Mouse (Mus musculus) hindbrain, embryonic 12.5 days (tissue): ENCODE data around the gene Cnot2. TPM values are rescaled to one million over a fixed set of nuclear protein-coding genes. Genes with fewer than 3 reads are reported as not detected.
"Not testable (repeated sequence)": the region's sequence is repeated elsewhere in the genome, so short reads cannot be mapped to it uniquely, and the experiment has no call there.

Source experiments
- ATAC-seq: fragments of 200-750 bp; cut with Nextera tagmentation; 2 replicates; pipeline ENCODE4 v1.8.0; 2017; ENCODE audit warnings: moderate TSS enrichment; ENCODE audit not compliant: low FRiP score
- H3K27ac ChIP-seq: fragments of 300-500 bp; sonication (generic); 2 replicates; pipeline ENCODE4 v1.5.1; 2016; ENCODE audit warnings: mild to moderate bottlenecking
- H3K27me3 ChIP-seq: fragments of 300-500 bp; sonication (generic); 2 replicates; pipeline ENCODE4 v1.6.1; 2016; ENCODE audit warnings: mild to moderate bottlenecking
- H3K36me3 ChIP-seq: fragments of 300-500 bp; sonication (generic); 2 replicates; pipeline ENCODE4 v1.6.1; 2016; ENCODE audit warnings: mild to moderate bottlenecking
- H3K4me1 ChIP-seq: fragments of 300-500 bp; sonication (generic); 2 replicates; pipeline ENCODE4 v1.6.1; 2016
- H3K4me2 ChIP-seq: fragments of 300-500 bp; sonication (generic); replicated peaks from 2 replicates; pipeline ENCODE4 v1.6.1; 2016; ENCODE audit warnings: mild to moderate bottlenecking
- H3K4me3 ChIP-seq: fragments of 300-500 bp; sonication (generic); 2 replicates; pipeline ENCODE4 v1.5.1; 2016; ENCODE audit warnings: mild to moderate bottlenecking
- H3K9ac ChIP-seq: fragments of 300-500 bp; sonication (generic); 2 replicates; pipeline ENCODE4 v1.6.1; 2016; ENCODE audit warnings: mild to moderate bottlenecking, moderate library complexity
- H3K9me3 ChIP-seq: fragments of 300-500 bp; sonication (generic); replicated peaks from 2 replicates; pipeline ENCODE4 v1.6.1; 2016; ENCODE audit warnings: mild to moderate bottlenecking
- WGBS: fragments of 180-500 bp; shearing (Covaris S2); methylation state at CpG from one replicate; pipeline ENCODE4 v1.1.7; 2016; 5-methylcytosine and 5-hydroxymethylcytosine counted together
- polyA plus RNA-seq: library from polyadenylated mRNA; unstranded; fragments of >200 nt; fragmentation: Nextera tagmentation; extraction: Ambion mirVana; gene quantifications from 2 replicates; pipeline ENCODE4 v1.2.1, GENCODE M21; 2016

Cnot2 gene
- 114 and 130 TPM in 2 replicates for polyA plus RNA-seq

DNA sequence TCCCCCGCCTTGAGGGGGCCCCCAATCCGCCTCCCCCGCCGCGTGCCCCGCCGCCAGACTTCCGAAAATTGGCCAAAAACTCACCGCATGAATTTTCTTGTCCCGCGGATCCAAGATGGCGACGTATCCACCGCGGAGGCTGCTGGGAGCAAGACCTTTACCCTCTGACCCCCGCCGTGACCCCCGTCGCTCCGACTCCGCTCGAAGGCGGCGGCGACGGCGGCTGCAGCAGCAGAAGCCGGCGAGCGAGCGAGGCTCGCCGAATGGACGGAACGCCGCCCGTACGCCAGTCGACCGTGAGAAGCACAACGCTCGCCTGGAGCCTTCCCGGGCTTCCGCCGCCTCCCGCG is at the start of gene Cnot2:
TSS of gene Cnot2 (minus strand) at position 143 of the 350 bp plus-strand sequence.
- under 1% methylated on average over 46 of the region's 47 CpGs for WGBS
- Histone ChIP-seq H3K36me3 (peaks cover 8% of the 10 kb centered on the region; the same call in 1 of the 2 replicates), H3K4me1 (peaks cover 12% of the 10 kb centered on the region), H3K9ac (peak within 1 kb of the TSS; percentile 98), H3K4me3 (peak within 1 kb of the TSS; percentile 99), H3K27me3 (no peaks in the 10 kb centered on the region), H3K4me2 (peak within 1 kb of the TSS; percentile 70), H3K27ac (peak within 1 kb of the TSS; percentile 99), H3K9me3 (no peaks in the 10 kb centered on the region)
- ATAC-seq, result peak; percentile 90

DNA sequence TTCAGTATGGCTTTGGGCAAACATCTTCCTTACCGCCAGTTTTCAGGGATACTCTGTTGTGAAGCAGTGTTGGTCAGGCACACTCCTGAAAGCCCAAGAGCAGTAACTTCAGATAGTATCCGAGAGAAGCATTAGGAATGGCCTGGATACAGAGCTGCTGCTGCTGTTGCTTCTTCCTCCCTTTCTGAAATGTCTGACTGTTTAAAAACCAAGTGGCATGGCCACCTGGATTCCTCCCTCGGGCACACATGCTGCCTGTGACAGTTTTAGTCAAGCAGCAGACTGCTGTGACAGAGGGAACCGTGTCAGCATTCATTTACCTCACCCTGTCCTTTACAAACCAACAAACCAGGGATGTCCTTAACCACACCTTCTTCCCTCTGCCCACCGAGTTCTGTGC is 47.6 kb upstream of the Cnot2 start:
- Histone ChIP-seq H3K27ac (no peak overlapping the region), H3K36me3 (no peaks in the 10 kb centered on the region), H3K4me1 (no peaks in the 10 kb centered on the region), H3K4me3 (no peak overlapping the region), H3K9ac (no peak overlapping the region), H3K9me3 (no peaks in the 10 kb centered on the region; the same call in 1 of the 2 replicates), H3K27me3 (no peaks in the 10 kb centered on the region), H3K4me2 (no peak overlapping the region)
- no peak for ATAC-seq
- WGBS, result 83% methylated on average over 5 of the region's 5 CpGs

DNA sequence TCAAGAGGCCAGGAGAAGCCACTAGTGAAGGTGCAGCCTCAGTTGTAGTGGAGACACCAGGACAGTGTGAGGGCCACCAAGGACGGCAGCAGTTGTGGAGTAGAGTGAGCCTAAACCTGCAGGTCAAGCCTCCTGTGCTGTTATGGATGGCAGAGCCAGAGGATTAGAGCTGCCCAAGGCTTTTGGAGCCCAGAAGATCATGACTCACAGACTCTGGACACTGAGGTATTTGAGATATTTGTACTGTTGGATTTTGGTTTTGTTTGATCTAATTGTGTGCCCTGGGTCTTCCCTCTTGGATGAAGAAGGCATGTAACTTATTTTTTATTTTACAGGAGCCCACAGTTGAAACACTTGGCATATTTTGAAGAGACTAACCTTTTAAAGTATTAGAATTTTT is 44.7 kb upstream of the Cnot2 start:
- Histone ChIP-seq H3K9ac (no peak overlapping the region), H3K27ac (no peak overlapping the region), H3K9me3 (no peaks in the 10 kb centered on the region; the same call in 1 of the 2 replicates), H3K36me3 (no peaks in the 10 kb centered on the region), H3K4me3 (no peak overlapping the region), H3K4me1 (no peaks in the 10 kb centered on the region), H3K4me2 (no peak overlapping the region), H3K27me3 (no peaks in the 10 kb centered on the region)
- WGBS, result 88% methylated on average over 1 of the region's 1 CpGs
- no peak for ATAC-seq

DNA sequence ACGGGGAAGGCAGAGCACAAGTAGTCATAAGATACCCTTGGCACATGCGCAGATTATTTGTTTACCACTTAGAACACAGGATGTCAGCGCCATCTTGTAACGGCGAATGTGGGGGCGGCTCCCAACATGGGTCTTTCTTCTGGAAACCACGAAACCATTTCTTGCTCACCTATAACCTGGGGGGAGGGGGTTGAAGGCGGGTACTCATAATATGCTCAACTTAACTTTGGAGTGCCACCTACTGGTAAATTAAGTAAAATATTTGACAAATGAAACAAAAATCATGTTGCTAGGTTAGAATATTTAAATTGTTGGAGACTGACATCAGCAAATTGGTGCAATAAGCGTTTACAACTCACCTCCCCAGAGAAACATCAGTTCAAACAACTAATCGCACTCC is 31.9 kb upstream of the Cnot2 start:
- ATAC-seq, H3K9ac ChIP-seq, H3K4me3 ChIP-seq, H3K4me2 ChIP-seq, H3K9me3 ChIP-seq, H3K27me3 ChIP-seq, H3K36me3 ChIP-seq, H3K27ac ChIP-seq, H3K4me1 ChIP-seq: not testable (repeated sequence)
- WGBS, result 96% methylated on average over 9 of the region's 10 CpGs

DNA sequence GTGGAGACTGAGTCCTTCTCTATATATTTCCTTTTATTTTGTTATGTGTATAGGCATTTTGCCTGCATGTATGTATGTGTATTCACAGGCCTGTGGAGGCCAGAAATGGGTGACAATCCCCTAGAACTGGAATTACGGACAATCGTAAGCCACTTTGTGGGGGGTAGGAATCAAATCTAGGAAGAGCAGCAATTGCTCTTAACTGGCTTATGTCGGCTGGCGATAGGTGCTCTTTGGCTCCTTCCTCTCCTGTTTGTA is 23.5 kb upstream of the Cnot2 start:
- H3K27ac ChIP-seq, result no peak overlapping the region
- H3K27me3 ChIP-seq, result no peaks in the 10 kb centered on the region
- no peak overlapping the region for H3K4me3 ChIP-seq
- 92% methylated on average over 4 of the region's 4 CpGs for WGBS
- H3K4me2 ChIP-seq, result no peak overlapping the region
- no peaks in the 10 kb centered on the region for H3K4me1 ChIP-seq
- no peaks in the 10 kb centered on the region for H3K9me3 ChIP-seq
- H3K36me3 ChIP-seq, result no peaks in the 10 kb centered on the region
- no peak overlapping the region for H3K9ac ChIP-seq
- no peak for ATAC-seq

DNA sequence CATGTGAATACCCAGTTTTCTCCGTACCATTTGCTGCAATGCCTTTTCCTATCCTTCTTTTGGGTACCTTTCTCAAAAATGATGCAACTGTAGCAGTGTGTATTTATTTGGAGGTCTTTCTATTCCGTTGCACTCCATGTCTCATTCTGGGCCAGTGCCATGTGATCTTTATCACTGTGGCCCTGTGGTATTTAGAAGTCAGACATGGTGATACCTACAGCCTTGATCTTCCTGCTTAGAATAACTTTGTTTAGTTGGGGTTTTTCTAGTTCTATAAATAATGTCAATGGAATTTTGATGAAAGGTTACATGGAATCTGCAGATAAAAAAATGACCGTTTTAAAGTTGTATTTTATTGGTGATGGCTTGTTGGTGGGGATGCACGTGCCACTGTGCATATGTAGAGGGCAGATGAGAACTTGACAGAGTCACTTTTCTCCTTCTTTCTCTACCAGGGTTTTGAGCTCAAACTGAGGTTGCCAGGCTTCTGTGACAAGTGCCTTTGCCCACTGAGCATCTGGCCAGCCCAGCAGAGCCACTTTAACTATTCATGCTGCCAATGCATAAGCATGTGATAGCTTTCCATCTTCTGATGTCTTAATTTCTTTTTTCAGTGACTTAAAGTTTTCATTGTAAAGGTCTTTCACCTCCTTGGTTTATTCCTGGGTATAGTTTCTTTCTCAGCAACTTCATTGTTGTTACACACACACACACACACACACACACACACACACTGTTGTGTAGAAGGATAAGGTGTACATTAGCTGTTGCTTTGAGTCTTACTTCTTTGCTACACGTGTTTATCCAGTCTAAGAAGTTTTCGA is 23.0 kb upstream of the Cnot2 start:
- Histone ChIP-seq H3K27me3 (no peaks in the 10 kb centered on the region), H3K4me3 (no peak overlapping the region), H3K36me3 (no peaks in the 10 kb centered on the region), H3K9me3 (no peaks in the 10 kb centered on the region), H3K27ac (no peak overlapping the region), H3K9ac (no peak overlapping the region), H3K4me1 (no peaks in the 10 kb centered on the region), H3K4me2 (no peak overlapping the region)
- ATAC-seq, result no peak
- 91% methylated on average over 6 of the region's 6 CpGs for WGBS

DNA sequence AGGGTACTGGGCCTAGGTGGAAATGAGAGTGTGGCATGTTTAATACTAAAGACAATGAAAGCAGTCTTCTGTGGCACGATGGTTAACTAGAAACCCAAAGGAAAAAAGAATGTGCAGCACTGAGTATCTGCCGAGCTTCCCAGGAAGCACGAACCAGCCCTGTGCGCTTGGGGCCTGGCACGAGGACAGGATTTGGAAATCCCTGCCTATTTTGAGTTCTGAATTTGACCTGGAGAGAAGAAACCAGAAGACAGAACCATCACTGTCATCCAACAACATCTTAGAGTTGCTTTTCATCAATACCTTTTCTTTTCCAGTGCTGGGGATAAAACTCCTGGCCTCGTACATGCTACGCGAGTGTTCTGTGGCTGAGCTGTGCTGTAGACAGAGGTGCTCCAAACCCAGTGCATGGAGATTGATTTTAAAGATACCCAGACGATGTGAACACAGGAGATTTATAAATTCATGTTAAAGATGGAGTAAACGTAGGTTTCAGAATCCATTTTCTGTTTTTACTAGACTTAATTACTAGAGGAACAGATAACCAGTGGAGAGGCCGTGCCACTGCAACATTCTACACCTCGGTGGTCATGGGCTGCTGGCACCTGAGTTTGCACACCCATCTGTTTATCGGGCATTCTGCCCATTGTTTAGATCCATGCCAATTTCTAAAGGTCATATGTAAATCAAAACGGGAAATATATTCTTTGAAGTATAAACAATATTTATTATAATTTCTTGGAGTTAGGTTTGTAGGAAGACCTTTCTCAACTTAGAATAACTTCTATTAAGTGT is 17.9 kb upstream of the Cnot2 start:
- no peaks in the 10 kb centered on the region; the same call in 1 of the 2 replicates for H3K9me3 ChIP-seq
- H3K4me3 ChIP-seq, result no peak overlapping the region
- no peak overlapping the region for H3K4me2 ChIP-seq
- no peaks in the 10 kb centered on the region for H3K4me1 ChIP-seq
- H3K27me3 ChIP-seq, result no peaks in the 10 kb centered on the region
- no peaks in the 10 kb centered on the region for H3K36me3 ChIP-seq
- 92% methylated on average over 14 of the region's 14 CpGs for WGBS
- no peak overlapping the region for H3K27ac ChIP-seq
- H3K9ac ChIP-seq, result no peak overlapping the region
- ATAC-seq, result no peak

DNA sequence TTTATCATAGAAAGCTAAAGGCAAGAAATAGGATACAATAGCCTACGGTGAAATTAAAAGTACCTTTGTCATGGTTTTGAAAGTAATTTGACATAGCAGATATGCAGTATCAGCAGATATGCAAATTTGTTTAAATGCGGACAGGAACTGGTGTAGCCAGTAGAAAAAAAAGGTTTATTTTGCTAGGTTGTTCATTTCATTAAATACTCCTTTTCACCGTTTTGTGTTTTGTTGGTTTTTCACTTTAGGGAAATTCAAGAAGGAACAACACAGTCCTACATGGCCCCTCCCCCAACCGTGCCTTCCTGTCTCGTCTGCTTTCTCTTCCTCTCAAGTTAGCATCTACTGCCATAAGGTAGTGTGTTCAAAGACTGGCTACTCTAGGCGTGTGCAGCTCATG is 1.4 kb upstream of the Cnot2 start:
- 31% methylated on average over 6 of the region's 6 CpGs for WGBS
- no peak for ATAC-seq
- H3K9ac ChIP-seq, result no peak overlapping the region
- no peak overlapping the region for H3K27ac ChIP-seq
- H3K4me2 ChIP-seq, result peak overlapping the region; percentile 70
- no peaks in the 10 kb centered on the region for H3K27me3 ChIP-seq
- no peaks in the 10 kb centered on the region for H3K9me3 ChIP-seq
- H3K36me3 ChIP-seq, result peaks cover 17% of the 10 kb centered on the region; the same call in 1 of the 2 replicates
- peak overlapping the region; percentile 99 for H3K4me3 ChIP-seq
- H3K4me1 ChIP-seq, result peaks cover 12% of the 10 kb centered on the region

DNA sequence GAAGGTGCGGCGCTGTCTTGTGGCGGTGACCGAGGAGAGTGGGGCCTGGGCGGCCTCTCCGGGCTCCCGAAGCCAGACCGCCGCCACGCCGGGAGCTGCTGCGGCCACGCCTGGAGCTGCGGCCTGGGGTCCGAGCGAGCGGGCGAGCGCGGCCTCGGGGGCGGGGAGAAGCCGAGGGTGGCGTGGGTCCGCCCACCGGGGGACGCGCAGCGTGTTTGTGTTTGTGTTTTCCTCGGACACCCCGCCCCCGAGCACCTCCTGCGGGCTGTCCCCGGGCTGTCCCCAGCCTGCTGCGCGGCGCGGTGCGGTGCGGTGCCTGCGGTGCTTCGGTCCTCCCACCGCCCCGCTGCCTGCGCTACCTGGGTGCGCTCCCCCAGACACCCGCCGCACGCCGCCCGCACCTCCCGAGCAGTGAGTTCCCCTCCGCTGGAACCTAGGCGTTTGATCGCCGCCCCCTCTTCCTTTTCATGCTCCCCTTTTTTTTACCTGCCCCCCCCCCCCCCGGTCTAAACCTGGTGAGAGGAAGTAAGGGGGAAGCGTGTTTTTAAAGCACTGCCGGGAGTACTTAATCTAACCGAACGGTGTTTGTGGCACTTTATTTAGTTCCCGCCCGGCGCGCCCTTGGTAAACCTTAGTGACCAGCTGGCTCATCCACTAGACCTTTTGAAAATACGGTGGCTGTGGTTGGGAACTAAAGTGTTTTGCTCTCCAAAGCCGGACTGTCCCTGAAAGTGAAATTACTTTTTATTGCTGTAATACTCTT is 589 bp upstream of the Cnot2 start:
- peaks cover 12% of the 10 kb centered on the region for H3K4me1 ChIP-seq
- peak overlapping the region; percentile 98 for H3K9ac ChIP-seq
- peaks cover 13% of the 10 kb centered on the region; the same call in 1 of the 2 replicates for H3K36me3 ChIP-seq
- peak overlapping the region; percentile 99 for H3K4me3 ChIP-seq
- WGBS, result 2% methylated on average over 64 of the region's 67 CpGs
- peak overlapping the region; percentile 70 for H3K4me2 ChIP-seq
- H3K27me3 ChIP-seq, result no peaks in the 10 kb centered on the region
- no peaks in the 10 kb centered on the region for H3K9me3 ChIP-seq
- peak overlapping the region; percentile 99 for H3K27ac ChIP-seq
- peak; percentile 91 for ATAC-seq

DNA sequence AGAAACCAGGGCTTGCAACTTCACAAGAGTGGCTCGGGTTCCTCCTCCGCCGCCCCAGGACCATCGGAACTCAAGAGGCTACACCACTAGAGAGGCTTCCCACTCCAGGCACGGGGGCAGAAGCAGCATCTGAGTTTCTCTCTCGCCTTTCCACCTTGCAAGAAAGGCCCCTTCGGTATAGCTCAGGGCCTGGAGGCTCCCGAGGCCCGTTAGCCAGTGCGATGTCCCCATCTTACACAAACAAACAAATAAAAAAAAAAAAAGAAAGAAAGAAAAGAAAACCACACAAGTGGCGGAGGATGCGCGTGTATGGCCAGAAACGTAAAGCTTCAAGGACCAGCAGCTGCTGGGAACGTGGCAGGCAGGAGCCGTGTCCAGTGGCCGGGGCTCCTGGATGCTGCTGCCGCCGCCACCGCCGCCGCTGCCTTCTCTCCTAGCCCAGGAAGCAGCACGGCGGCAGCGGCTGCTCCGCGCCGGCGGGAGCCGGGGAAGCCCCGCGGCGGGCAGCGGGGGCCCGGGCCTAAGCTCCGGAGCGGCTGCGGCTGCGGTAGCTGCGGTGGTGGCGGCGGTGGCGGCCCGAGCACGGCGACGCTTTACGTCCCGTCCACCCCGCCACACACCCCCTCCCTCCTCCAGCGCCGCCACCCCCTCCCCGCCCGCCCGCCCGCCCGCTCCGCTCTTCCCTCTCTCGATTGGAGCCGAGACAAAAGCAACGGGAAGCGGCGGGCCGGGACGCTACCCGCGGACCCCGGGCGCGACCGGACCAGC is 536 bp downstream of the Cnot2 start:
- Histone ChIP-seq H3K9me3 (no peaks in the 10 kb centered on the region), H3K4me3 (peak overlapping the region; percentile 99), H3K36me3 (peaks cover 8% of the 10 kb centered on the region; the same call in 1 of the 2 replicates), H3K9ac (peak overlapping the region; percentile 98), H3K4me2 (peak overlapping the region; percentile 70), H3K27me3 (no peaks in the 10 kb centered on the region), H3K4me1 (peaks cover 12% of the 10 kb centered on the region), H3K27ac (peak overlapping the region; percentile 99)
- peak; percentile 88 for ATAC-seq
- WGBS, result 0% methylated on average over 38 of the region's 71 CpGs

DNA sequence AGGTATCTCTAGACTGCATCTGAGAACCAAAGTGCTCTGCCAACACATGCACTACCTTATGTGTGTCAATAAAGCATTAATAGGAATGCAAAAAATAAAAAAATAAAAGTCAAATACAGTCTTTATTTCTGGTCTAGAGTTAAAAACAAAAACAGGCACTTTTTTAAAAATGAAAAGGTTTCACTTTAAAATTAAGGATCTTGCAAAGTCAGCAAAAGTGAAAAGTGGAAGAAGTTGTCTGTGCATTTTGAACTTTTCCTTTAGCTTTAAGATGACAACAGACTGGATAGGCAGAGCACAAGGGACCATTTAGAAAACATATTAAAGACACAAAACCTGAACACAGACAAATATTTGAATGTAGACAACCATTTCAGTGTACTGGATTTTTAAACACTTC is 1.8 kb downstream of the Cnot2 start:
- H3K4me3 ChIP-seq, result no peak overlapping the region; the same call in 1 of the 2 replicates
- H3K27ac ChIP-seq, result no peak overlapping the region
- no peaks in the 10 kb centered on the region for H3K27me3 ChIP-seq
- peaks cover 12% of the 10 kb centered on the region for H3K4me1 ChIP-seq
- H3K36me3 ChIP-seq, result peaks cover 3% of the 10 kb centered on the region; the same call in 1 of the 2 replicates
- ATAC-seq, result no peak
- no peak overlapping the region; the same call in 1 of the 2 replicates for H3K9ac ChIP-seq
- H3K9me3 ChIP-seq, result no peaks in the 10 kb centered on the region
- peak overlapping the region; percentile 70 for H3K4me2 ChIP-seq
